Mouse (Mus musculus) embryonic fibroblast, embryonic 13.5 days (primary cell): Measurements from ENCODE around the gene Plekhf1.

Source experiments
- CTCF ChIP-seq: IDR thresholded peaks from 2 replicates; pipeline ENCODE4 v1.5.1; 2011; ENCODE audit warnings: mild to moderate bottlenecking, control low read depth, low read length, moderate library complexity, borderline replicate concordance; ENCODE audit not compliant: insufficient read depth
- POLR2A ChIP-seq: IDR thresholded peaks from 2 replicates; pipeline ENCODE4 v1.6.1; 2011; ENCODE audit warnings: low read depth, mild to moderate bottlenecking, control low read depth, low read length, moderate library complexity

DNA sequence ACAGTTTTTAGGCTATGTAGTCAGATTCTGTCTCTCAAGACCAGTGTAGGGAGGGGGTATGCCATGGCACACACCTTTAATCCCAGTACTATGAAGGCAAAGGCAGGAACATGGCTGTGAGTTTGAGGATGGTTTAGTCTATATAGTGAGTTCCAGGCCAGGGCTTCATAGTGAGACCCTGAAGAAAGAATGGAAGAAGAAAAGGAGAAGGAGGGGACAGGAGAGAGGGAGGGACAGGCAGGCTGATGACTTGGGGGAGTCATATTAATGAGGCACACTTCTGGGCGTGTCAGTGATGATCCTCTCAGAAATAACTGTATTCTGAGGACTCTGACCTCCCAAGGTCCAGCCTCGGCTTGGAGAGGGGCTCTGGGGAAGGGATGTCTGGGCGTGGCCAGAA, 51.8 kb downstream of the Plekhf1 start:
- TF ChIP-seq CTCF, result no peak
- no peak for TF ChIP-seq POLR2A
